Mouse (Mus musculus) E14TG2a.4 (cell line): ENCODE measurements around the gene Ccdc194.

ENCODE experiments used
- CTCF ChIP-seq: conservative IDR thresholded peaks from 2 replicates; pipeline ENCODE4 v1.5.1; 2014; ENCODE audit warnings: low read length
- NANOG ChIP-seq: IDR thresholded peaks from 2 replicates; pipeline ENCODE4 v1.6.1; 2014; ENCODE audit warnings: borderline replicate concordance, low read length, mixed read lengths

DNA sequence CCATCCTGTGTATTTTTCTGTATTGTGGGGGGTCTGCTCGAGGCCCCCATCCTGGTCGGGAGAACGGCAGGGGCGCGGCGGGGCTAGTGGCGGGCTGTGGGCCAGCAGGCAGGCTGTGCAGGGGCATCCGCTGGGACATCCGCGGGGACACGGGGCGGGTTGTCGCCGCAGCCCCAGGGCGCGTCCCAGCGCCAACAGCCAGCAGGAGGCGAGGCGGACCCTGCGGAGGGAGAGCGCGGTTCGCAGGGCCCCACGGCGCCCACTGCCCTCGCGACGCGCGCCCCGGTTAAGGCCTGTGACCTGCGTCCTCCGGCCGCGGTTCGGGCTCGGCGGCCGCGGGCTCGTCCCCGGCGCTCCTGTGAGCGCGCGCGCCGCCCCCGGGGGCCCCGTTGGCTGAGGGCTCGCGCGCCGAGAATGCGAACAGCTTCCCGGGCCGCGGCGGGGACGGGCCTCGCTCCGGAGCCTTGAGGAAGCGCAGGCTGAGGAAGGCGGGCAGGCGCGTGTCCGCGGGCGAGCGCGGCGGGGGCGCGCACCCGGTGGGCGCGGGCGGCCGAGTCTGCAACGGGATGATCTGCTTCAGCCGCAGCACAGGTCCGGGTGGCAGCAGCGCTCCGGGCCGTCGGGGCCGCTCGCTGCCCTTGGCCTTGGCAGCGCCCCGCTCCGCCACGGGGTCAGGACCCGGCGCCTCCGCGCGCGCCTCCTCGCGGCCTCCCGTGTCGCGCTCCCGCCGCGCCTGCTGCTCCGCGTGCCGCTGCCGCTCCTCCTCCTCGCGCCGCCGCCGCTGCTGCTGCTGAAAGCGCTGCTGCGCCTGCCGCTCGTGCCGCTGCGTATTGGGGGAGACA, 49.2 kb downstream of the Ccdc194 start:
- TF ChIP-seq CTCF (no peak), NANOG (no peak)
